Mouse (Mus musculus): ENCODE measurements at regions not wholly inside any gene's neighbourhood (a gene's known extent, or its start where the extent isn't known, plus 50 kb on each side); places are given as distances from the start of the nearest gene placed in this dataset.

- WGBS = 83% methylated on average over 6 of the region's 6 CpGs
- DNase-seq (ENCODE audit: low spot score) (no peak), ATAC-seq (replicated peaks; ENCODE audit: low FRiP score, low read depth) (no peak)
- no peak overlapping the region for H3K4me3 ChIP-seq (replicated peaks; ENCODE audit: low read depth, low read length)
- no peaks in the 10 kb centered on the region for H3K36me3 ChIP-seq (ENCODE audit: insufficient read depth, low read length)
- H3K27ac ChIP-seq = no peak overlapping the region
- TF ChIP-seq CTCF (IDR thresholded peaks at IDR 0.05; ENCODE audit: low read depth) = peak; percentile 20; the same call in 1 of the 2 replicates
- no peaks in the 10 kb centered on the region for H3K27me3 ChIP-seq (ENCODE audit: insufficient read depth, low read length)
- H3K9ac ChIP-seq (ENCODE audit: low read depth, low read length) = no peak overlapping the region
- no peak overlapping the region for H3K4me2 ChIP-seq (ENCODE audit: low read length)
- no peaks in the 10 kb centered on the region for H3K9me3 ChIP-seq (replicated peaks; ENCODE audit: low read length)
- H3K4me1 ChIP-seq (replicated peaks; ENCODE audit: insufficient read depth, low read length) = no peaks in the 10 kb centered on the region
Observed at GRCm38 (mm10) chr8:127836410-127837206, 521.8 kb upstream of the Nrp1 start.

- no peaks in the 10 kb centered on the region for H3K27me3 ChIP-seq (ENCODE audit: insufficient read depth, low read length)
- no peaks in the 10 kb centered on the region for H3K9me3 ChIP-seq (replicated peaks; ENCODE audit: low read length)
- ATAC-seq (replicated peaks; ENCODE audit: low FRiP score, low read depth) = no peak
- H3K27ac ChIP-seq = no peak overlapping the region
- no peak for DNase-seq (ENCODE audit: low spot score)
- no peak overlapping the region for H3K9ac ChIP-seq (ENCODE audit: low read depth, low read length)
- H3K4me1 ChIP-seq (replicated peaks; ENCODE audit: insufficient read depth, low read length) = no peaks in the 10 kb centered on the region
- H3K4me3 ChIP-seq (replicated peaks; ENCODE audit: low read depth, low read length) = no peak overlapping the region
- H3K4me2 ChIP-seq (ENCODE audit: low read length) = no peak overlapping the region
- no peak for TF ChIP-seq CTCF (IDR thresholded peaks at IDR 0.05; ENCODE audit: low read depth)
- no peaks in the 10 kb centered on the region for H3K36me3 ChIP-seq (ENCODE audit: insufficient read depth, low read length)
Observed at GRCm38 (mm10) chr8:127838311-127838710, 520.1 kb upstream of the Nrp1 start.

GRCm38 (mm10) chr8:127847332-127848018 lies 510.9 kb upstream of the Nrp1 start:
- H3K36me3 ChIP-seq (ENCODE audit: insufficient read depth, low read length) = no peaks in the 10 kb centered on the region
- ATAC-seq (replicated peaks; ENCODE audit: low FRiP score, low read depth) (no peak), DNase-seq (ENCODE audit: low spot score) (no peak)
- no peak overlapping the region for H3K9ac ChIP-seq (ENCODE audit: low read depth, low read length)
- no peak for TF ChIP-seq CTCF (IDR thresholded peaks at IDR 0.05; ENCODE audit: low read depth)
- H3K4me1 ChIP-seq (replicated peaks; ENCODE audit: insufficient read depth, low read length) = no peaks in the 10 kb centered on the region
- no peak overlapping the region for H3K4me3 ChIP-seq (replicated peaks; ENCODE audit: low read depth, low read length)
- 75% methylated on average over 9 of the region's 9 CpGs for WGBS
- no peak overlapping the region for H3K4me2 ChIP-seq (ENCODE audit: low read length)
- no peaks in the 10 kb centered on the region for H3K27me3 ChIP-seq (ENCODE audit: insufficient read depth, low read length)
- no peaks in the 10 kb centered on the region for H3K9me3 ChIP-seq (replicated peaks; ENCODE audit: low read length)
- H3K27ac ChIP-seq = no peak overlapping the region

GRCm38 (mm10) chr8:127849926-127850325 lies 508.5 kb upstream of the Nrp1 start:
- no peak overlapping the region for H3K4me2 ChIP-seq (ENCODE audit: low read length)
- H3K27me3 ChIP-seq (ENCODE audit: insufficient read depth, low read length) = no peaks in the 10 kb centered on the region
- no peaks in the 10 kb centered on the region for H3K9me3 ChIP-seq (replicated peaks; ENCODE audit: low read length)
- ATAC-seq (replicated peaks; ENCODE audit: low FRiP score, low read depth) (no peak), DNase-seq (ENCODE audit: low spot score) (no peak)
- TF ChIP-seq CTCF (IDR thresholded peaks at IDR 0.05; ENCODE audit: low read depth) = no peak
- no peaks in the 10 kb centered on the region for H3K4me1 ChIP-seq (replicated peaks; ENCODE audit: insufficient read depth, low read length)
- H3K4me3 ChIP-seq (replicated peaks; ENCODE audit: low read depth, low read length) = no peak overlapping the region
- no peak overlapping the region for H3K27ac ChIP-seq
- H3K9ac ChIP-seq (ENCODE audit: low read depth, low read length) = no peak overlapping the region
- no peaks in the 10 kb centered on the region for H3K36me3 ChIP-seq (ENCODE audit: insufficient read depth, low read length)

- DNase-seq (ENCODE audit: low spot score) (peak; percentile 75), ATAC-seq (replicated peaks; ENCODE audit: low FRiP score, low read depth) (no peak)
- no peaks in the 10 kb centered on the region for H3K27me3 ChIP-seq (ENCODE audit: insufficient read depth, low read length)
- no peaks in the 10 kb centered on the region for H3K36me3 ChIP-seq (ENCODE audit: insufficient read depth, low read length)
- no peak overlapping the region for H3K4me2 ChIP-seq (ENCODE audit: low read length)
- no peak for TF ChIP-seq CTCF (IDR thresholded peaks at IDR 0.05; ENCODE audit: low read depth)
- H3K4me1 ChIP-seq (replicated peaks; ENCODE audit: insufficient read depth, low read length) = peaks cover 4% of the 10 kb centered on the region; the same call in 1 of the 2 replicates
- WGBS = 20% methylated on average over 4 of the region's 4 CpGs
- no peak overlapping the region for H3K9ac ChIP-seq (ENCODE audit: low read depth, low read length)
- no peak overlapping the region for H3K4me3 ChIP-seq (replicated peaks; ENCODE audit: low read depth, low read length)
- H3K9me3 ChIP-seq (replicated peaks; ENCODE audit: low read length) = no peaks in the 10 kb centered on the region
- H3K27ac ChIP-seq = peak overlapping the region; percentile 16; the same call in 1 of the 2 replicates
Observed at GRCm38 (mm10) chr8:127855653-127856300, 502.6 kb upstream of the Nrp1 start.

- Histone ChIP-seq H3K9me3 (replicated peaks; ENCODE audit: low read length) (no peaks in the 10 kb centered on the region), H3K9ac (ENCODE audit: low read depth, low read length) (no peak overlapping the region), H3K4me1 (replicated peaks; ENCODE audit: insufficient read depth, low read length) (peaks cover 4% of the 10 kb centered on the region; the same call in 1 of the 2 replicates), H3K27me3 (ENCODE audit: insufficient read depth, low read length) (no peaks in the 10 kb centered on the region), H3K27ac (0 out of 2 replicates have a peak overlapping the region, but pooled peaks have one; percentile 16), H3K36me3 (ENCODE audit: insufficient read depth, low read length) (no peaks in the 10 kb centered on the region), H3K4me3 (replicated peaks; ENCODE audit: low read depth, low read length) (no peak overlapping the region), H3K4me2 (ENCODE audit: low read length) (no peak overlapping the region)
- WGBS = 45% methylated on average over 5 of the region's 5 CpGs
- TF ChIP-seq CTCF (IDR thresholded peaks at IDR 0.05; ENCODE audit: low read depth) = no peak
- ATAC-seq (replicated peaks; ENCODE audit: low FRiP score, low read depth) (no peak), DNase-seq (ENCODE audit: low spot score) (peak; percentile 38)
Observed at GRCm38 (mm10) chr8:127856351-127857135, 501.9 kb upstream of the Nrp1 start.
